Mouse (Mus musculus) spleen, postnatal 14 days (tissue): ENCODE measurements around the gene Tanc2.

Experiments
- DNase-seq, 2 experiments: peaks; one replicate each; pipeline ENCODE4 v3.0.0; 2021 to 2022; ENCODE audit warnings: low spot score in 2 of 2

Gene Tanc2

GRCm38 (mm10) chr11:105589877-105590641 lies at the start of gene Tanc2:
Gene Tanc2 (plus strand): TSS chr11:105589986.
- DNase-seq = peak in 1 of 2 experiments; percentile 3

DNA sequence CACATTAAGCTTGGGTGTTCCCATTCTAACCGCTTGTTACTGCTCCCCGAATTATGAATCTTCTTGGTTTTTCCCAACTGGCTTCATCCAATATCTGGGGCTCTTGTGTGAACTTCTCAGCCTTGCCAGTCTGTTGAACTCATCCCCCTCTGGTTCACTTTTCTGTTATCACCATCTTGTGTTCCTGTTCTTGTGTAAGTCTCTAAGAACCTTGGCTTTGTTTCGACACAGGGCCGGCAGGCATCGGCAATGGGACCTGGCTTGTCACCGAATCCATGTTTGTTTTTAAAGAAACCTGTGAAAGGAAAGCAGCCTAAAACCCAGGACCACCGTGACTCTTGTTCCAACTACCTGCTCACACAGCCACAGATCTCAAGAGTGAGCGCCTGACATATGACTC lies 49.0 kb upstream of the Tanc2 start:
- no peak for DNase-seq

DNA sequence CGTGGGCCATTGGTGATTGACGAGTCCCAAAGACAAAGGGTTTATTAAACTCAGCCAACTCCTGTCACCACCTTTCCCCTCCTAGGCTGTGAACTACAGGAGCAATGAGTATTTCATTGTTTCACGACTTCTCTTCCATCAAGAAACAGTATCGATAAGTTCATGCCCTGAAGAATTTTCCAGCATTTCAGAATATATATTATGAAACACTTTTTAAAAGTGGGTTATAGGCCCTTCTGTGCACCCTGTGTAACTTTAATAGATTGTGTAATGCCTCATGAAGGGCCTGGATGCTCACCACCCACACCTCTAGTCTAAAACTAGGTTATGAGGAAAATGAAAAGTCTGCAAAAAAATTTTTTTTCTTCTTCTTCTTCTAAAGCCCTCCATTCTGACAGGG lies 48.4 kb upstream of the Tanc2 start:
- no peak for DNase-seq

DNA sequence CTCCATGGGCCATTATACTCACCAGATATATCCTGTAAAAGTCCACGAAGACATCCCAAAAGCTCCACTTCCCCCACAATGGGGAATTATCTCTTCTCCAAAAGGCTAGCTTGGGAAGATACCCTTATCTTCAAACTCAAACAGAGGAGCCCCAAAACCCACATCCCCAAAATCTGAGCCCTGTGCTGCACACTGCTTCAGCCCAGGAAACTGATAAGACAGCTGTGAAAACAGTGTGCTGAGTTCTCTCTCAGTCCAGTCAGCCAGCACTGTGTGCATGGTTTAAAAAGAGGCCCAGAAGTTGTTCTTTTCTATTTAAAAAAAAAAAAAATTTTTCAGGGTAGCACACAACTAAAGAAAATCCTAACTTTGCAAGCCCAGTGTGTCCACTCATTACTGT lies 47.7 kb upstream of the Tanc2 start:
- DNase-seq = no peak

DNA sequence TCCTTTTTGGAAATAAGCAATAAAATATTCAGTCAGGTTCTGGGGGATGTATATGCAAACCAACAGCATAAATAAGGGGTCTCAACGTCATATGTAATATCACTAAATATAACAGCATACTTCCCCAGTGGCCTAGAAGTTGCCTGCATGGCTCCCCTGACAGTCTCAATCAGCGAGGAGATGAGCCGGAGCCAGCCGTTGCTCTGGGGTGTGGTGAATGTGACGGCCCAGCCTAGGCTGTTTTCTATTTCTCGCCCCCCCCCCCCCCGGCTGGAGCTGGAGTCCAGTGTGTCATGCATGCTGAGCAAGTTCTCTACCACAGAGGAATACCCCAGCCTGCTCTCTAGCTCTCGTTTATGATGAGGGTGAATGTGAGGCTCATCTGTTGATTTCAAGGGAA lies 44.0 kb upstream of the Tanc2 start:
- no peak for DNase-seq

DNA sequence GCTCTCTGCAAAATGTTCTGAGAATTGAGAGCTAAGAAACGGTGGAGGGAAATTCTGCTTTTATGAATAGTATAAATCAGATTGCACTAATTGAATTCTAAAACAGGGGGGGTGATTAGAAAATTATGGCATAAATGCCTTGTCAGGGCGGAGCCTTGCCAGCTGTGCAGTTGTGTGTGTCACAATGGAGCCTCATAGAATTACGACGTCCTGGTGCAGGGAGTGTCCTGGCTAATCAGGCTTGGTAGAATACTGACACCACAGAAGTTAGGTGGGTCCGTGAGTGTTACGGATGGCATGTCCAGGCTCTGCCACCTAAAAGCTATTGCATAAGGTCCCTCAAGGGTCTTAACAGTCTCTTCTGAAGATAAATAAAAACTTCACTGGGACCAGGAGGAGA lies 43.4 kb upstream of the Tanc2 start:
- no peak for DNase-seq

DNA sequence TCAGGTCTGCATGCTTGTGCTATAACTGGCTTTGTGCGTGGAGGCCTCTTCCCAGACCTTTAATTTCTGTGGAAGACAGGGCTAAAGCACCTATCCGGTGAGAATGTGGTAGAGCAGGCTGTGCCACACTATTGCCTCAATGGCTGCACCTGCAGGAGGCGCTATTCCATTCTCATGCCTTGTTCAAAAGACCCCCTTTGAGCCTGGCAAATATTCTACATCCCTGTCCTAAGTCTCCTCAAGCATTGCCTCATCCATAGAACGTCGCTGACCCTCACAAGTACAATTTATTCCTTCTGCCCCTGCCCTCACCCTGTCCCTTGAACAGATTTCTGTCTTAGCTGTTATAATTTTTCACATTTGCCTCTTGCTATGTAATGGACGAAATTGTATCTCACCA lies 41.4 kb upstream of the Tanc2 start:
- DNase-seq = no peak

DNA sequence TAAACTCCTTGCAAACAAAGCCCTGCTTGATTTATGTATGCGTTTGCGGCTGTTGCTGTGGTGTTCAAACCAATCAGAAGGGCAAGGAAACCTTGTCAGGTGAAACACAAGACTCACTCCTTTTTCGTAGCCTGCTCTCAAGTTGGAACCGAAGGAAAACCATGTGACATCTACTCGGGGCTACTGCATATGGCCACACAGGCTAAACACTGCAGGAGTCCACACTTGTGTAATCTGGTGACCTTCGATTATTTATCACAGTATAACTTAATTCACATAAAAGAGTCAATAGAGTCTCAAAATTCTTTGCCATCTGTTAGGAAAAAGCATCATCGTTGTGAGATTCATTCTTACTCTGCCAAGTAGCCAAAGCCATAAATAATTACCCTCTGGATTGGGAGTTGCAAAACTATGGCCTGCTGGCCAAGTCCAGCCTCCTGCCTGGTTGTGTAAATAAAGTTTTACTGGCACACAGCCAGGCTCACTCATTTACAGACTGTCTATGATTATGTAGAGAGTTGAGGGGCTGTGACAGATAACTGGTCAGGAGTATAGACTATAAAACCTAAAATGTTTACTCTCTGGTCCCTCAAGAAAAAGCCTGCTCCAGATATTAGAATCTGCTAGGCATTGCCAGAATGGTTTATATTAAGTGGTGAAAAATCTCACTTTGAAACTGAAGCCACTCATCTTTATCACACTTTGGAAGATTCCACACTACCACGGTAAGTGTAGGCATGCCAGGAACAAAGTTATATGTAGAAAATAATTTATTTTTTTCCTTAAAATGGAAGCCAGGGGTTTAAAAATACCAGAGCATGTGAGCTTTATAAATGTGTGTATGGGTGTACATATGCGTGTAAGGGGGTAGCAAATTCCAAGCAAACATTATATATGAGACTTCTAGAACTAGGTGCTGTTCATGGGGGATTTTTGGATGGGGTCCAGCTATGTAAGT lies 40.3 kb upstream of the Tanc2 start:
- no peak for DNase-seq

DNA sequence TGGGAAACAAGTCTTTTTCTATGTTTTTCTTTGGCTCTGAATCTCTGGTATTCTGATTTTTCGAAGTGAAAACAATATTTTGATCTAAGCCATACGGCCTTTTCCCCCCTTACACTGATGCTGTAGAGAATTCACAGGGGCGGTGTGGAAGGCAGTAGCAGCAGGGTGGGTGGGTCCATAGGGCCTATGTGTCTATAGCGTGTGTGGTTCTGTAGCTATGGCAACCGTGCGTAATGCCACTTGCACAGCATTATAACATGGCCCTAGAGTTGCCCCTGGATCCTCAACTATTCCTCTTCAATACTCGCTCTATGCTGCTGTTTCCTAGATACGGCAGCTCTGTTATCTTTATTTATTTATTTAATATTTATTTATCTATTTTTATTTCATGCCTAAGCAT lies 32.5 kb upstream of the Tanc2 start:
- no peak for DNase-seq

DNA sequence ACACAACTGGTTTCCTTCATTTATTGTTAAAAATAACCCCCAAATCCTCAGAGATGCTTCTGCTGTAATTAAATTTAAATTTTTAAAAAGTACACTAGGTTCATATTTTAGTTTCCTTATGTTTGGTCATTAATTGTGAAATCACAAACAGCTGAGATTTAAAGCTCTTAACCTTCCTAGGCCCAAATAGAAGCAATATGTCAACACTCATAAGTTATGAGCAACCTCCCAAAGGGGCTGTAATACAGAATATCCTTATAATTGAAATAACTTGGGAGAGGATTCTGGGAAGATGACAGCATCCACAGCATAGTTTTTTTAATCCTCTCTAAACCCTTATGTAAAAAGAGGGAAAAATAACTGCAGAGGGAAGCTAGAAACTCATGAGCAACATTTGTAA lies 31.7 kb upstream of the Tanc2 start:
- DNase-seq = no peak

GRCm38 (mm10) chr11:105558803-105559505 lies 30.8 kb upstream of the Tanc2 start:
- DNase-seq = no peak

GRCm38 (mm10) chr11:105563546-105563945 lies 26.2 kb upstream of the Tanc2 start:
- no peak for DNase-seq

DNA sequence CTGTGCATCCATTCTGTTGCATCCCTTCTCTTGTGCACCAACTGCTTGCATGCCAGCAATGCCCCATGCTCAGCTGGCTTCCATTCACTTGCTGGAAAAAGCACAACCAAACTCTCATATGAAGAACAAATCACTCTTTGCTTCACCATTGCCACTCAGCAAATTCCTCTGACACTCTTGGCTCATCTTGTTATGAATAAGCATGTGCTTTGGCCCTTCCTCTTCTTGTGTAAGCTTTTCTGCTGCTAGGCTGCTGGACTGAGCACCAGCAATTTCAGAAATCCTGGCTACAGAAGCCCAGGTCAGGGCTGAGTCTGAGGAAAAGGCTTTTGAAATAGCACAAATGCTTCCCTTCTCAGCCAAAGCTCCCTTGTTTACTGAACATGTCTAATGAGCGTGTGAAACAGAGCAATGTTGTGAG lies 22.6 kb upstream of the Tanc2 start:
- DNase-seq = no peak

- DNase-seq = no peak
These were observed 17.8 kb upstream of the Tanc2 start for GRCm38 (mm10) chr11:105571996-105572395.

- no peak for DNase-seq
These were observed 15.5 kb upstream of the Tanc2 start for GRCm38 (mm10) chr11:105574241-105574640.

DNA sequence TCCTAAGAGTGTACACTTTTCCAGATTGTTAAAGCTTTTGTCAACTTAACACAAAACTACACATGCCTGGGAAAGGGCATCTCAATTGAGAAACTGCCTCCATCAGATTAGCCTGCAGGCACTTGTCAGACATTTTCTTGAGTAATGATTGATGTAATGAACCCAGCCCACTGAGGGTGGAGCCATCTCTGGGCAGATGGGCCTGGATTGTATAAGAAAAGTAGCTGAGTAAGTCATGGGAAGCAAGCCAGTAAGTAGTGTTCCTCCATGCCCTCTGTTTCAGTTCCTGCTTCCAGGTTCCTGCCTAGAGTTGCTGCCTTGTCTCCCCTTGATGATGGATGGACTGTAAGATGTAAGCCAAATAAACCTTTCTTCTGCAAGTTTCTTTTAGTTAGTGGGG lies 12.6 kb upstream of the Tanc2 start:
- DNase-seq = no peak

- DNase-seq = no peak
These were observed 7.8 kb upstream of the Tanc2 start for GRCm38 (mm10) chr11:105582020-105582419.

GRCm38 (mm10) chr11:105589231-105589876 lies 432 bp upstream of the Tanc2 start:
- peak; percentile 46 to 61 for DNase-seq

DNA sequence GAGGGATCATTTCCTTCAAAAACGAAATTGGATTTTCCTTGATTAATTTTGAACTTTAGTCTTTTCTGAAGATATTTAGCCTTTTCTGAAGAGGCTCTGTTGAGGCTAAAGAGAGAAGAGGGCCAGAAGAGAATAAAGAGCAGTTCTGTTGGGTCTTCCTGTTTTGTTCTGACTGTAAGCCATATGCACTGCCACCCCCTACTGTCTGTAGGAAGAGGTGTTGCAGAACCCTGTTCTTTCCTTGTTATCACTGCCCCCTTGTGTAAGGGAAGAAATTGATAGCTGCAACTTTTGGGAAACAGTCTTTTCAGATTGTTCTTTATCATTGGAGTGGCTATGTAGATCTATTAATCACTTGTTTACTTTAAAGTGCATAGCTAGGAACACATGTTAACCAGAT lies 2.1 kb downstream of the Tanc2 start:
- DNase-seq = no peak

- DNase-seq = no peak
These were observed 12.4 kb downstream of the Tanc2 start for GRCm38 (mm10) chr11:105602177-105602576.

DNA sequence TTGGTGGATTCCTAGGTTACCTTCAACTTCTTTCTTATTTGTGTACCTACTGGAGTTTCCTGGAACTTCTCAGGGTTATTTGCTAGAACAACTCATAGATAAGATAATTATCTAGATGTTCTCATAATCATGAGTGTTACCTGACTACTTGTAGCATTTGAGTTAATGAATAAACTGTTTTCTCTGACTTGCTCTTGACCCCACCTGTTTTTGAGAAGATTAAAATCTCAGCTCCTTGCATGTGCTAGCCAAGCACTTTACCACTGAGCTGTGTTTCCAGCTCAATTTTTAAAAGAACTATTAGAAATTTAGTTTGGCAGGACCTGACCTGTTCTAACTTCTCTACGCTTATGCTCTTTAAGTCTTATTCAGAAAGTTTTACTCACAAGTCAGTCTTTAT lies 36.4 kb downstream of the Tanc2 start:
- DNase-seq = no peak

- no peak for DNase-seq
These were observed 54.2 kb downstream of the Tanc2 start for GRCm38 (mm10) chr11:105643995-105644394.
